Mouse (Mus musculus) induced T-regulatory cell, adult 2 months (primary cell): ENCODE results near the gene Tspan1.

ENCODE experiments used
- DNase-seq: peaks from one replicate; pipeline ENCODE4 v3.0.0-alpha.2; 2012; ENCODE audit warnings: low read depth

Tspan1 gene

DNA sequence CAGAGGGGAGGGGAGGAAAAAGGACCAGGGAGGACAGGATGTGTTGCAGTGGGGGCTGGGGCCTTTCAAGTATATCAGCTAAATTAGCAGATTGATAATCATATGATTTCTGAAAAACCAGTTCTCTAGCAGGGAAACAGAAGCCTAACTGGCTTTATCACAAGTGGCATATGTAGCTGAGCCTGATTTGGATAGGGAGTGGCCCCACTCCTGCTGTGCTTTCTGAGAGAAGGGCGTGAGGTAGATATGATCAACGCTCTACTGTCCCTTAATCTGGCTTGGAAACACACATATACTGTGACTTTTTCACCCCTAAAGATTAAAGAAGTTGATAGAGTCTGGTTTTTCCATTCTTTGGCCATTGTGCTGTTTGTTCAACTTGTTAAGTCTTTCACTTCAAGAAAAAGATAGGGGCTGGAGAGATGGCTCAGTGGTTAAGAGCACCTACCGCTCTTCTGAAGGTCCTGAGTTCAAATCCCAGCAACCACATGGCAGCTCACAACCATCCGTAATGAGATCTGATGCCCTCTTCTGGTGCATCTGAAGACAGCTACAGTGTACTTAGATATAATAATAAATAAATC lies 41.5 kb downstream of the Tspan1 start:
- peak; percentile 20 for DNase-seq

DNA sequence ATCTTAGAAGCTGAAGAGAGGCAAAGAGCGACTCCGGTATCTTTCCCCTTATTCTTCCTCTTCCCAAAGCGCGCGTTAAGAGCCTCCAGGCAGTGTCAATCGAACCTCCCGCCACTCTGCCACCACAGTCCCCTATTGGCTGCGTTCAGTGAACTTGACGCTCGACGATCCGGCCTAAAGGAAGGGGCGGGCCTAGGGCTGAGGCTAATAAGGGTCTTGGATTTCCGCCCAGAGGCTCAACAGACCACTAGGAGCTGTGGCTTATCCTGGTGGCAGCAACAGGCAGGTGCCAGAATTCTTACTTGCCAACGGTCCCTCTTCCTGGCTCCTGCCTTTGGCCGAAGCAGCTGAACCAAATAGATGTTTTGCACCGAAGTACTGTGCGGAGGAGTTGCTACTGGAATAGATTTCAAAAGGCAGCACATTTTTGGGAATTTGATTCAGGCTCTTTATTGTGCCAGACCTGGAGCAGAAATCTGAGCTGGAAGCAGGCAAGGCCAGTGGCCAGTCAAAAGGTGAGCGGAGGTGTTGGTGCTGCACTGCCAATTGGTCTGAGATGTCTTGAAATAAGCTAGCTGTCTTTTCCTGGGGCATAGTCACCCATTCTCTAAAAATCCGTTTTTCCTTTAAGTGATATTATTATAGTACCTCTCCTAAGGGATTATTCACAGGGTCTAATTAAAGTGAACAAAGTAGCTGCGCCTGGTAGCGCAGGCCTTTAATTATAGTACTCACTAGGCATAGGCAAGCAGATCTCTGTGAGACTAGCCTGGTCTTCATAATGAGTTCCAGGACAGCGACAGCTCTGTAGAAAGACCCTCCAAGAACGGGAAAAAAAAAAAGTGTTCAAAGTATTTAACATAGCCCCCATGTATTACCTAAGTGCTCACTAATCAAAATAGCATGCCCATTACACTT lies 43.5 kb downstream of the Tspan1 start, which contains the start of the genes Rad54l and Pomgnt1:
Rad54l (minus strand) TSS at position 89 of the 918 bp plus-strand sequence.
Pomgnt1 (plus strand) TSS at position 239 of the 918 bp plus-strand sequence.
- DNase-seq = peak; percentile 89

GRCm38 (mm10) chr4:116122762-116123161 lies 44.6 kb downstream of the Tspan1 start:
- DNase-seq = peak; percentile 51
